Mouse (Mus musculus) left cerebral cortex, adult 11 months (tissue): ENCODE data around the gene Myb.
A peak's percentile ranks its signal among the peaks of the same experiment; 100 is the strongest.
"Not testable (repeated sequence)": the region's sequence is repeated elsewhere in the genome, so short reads cannot be mapped to it uniquely, and the experiment has no call there.

Experiments used
- DNase-seq: peaks from one replicate; pipeline ENCODE4 v3.0.0; 2022; ENCODE audit warnings: low spot score

Gene Myb

DNA sequence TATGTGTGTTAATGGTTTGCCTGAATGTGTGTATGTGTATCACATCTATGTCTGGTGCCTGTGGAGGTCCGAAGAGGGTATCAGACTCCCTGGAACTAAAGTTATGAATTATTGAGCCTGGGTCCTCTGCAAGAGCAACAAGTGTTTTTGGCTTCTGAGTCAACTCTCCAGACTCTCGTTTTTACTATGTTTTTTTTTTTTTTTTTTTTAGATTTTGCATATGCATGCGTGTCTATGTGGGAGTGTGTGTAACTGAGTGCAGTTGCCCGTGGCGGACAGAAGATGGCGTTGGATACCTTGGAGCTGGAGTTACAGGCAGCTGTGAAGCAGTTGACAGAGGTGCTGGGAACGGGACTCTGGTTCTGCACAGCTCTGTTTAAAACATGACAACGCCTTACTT, 7.7 kb upstream of the Myb start:
- DNase-seq, result no peak

DNA sequence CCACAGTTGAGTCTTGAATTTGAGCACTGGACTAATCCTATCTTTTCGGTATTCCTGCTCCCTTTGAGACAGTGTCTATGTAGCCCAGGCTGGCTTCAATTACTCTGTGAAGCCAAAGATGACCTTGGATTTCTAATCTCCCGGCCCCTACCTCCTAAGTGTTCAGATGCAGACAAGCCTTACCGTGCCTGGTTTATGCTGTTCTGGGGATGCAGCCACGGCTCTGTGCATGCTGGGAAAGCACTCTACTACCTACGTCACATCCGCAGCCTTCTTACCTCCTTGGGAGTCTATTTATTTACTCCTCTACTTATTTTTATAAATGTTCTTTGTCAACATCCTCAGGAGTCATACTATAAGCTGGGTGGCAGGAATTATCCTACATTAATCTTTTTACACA, 7.1 kb upstream of the Myb start:
- DNase-seq, result no peak

DNA sequence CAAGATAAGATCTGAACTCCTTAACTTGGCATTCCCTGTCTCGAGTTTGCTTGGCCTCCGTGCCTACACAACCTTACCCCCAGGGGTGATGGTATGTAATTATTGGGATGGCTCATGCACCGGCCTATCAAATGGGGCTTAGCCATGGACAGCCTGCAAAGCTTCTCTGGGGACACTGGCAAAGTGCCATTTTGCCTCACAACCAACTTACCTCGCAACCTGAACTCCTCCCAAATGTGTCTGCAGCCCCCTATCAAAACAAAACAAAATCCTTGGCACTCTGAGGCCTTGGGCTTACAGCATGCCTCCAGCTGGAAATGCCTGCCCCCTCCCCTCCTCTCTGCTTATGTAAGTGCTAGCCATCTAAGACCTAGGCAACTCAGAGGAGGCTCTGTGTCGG, 6.4 kb upstream of the Myb start:
- no peak for DNase-seq

DNA sequence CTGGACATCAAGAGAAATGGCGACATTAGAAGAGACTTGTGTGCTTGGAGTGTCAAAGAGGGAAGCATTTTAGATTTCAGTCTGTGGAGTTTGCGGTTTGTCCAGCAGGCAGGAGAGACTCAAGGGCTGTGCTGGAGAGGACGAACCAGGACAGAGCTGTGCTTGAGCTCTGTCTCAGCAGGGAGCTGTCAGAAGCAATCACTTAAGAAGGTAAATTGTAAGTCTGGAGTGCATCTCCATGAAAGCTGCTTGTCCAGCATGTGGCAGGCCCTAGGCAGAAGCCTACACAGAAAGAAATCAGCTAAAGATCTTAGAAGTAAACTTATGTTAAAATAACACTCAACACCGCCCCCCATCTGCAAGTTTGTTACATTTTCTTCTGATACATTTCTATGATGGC, 4.6 kb upstream of the Myb start:
- no peak for DNase-seq

DNA sequence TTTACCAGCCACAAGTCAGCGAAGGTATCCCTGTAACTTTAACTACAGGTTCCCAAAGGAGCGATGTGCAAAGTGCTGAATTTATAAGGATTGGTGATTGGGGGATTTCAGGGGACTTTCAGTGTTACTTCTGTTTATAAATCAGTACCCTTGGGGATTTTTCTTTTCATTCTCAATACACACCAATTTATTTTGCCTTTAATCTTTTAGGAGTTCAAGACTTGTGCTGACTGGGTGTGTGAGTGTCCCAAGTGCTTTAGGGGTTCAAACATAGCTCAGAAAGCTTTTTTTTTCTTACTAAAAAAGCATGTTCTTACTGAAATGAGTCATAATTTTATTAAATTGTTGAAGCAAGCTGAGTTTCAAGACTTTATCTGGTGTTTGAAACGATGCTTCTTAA, 1.3 kb upstream of the Myb start:
- DNase-seq, result no peak

DNA sequence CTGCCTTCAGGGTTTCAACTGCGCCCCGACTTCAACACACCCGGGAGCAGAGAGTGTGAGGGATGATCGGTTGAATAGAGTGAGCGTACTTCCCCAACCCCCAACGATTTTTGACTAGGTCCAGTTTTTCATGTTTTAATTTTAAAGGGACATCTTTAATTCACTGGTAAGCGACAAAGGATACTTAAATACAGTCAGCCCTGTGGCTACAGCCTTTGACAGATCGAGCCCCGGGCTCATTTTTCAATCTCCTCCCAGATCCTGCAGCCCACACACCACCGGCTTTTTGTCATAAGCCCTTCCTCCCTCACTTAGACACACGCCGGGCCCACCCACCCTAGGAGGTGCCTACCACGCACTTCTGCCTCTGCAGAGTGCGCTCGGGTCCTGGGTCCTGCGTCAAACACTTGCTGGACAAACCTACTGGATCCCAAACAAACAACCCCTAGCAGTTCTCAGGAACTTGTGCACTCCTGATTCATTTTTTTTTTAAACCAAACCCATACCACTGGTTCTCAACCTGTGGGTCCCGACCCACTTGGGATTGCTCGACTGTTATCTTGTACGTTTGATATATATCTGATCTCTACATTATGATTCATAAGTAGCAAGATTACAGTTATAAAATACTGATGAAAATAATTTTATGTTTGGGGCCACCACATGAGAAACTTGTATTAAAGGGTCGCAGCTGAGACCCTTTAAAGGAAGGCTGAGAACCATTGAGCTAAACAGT, 743 bp upstream of the Myb start:
- no peak for DNase-seq

DNA sequence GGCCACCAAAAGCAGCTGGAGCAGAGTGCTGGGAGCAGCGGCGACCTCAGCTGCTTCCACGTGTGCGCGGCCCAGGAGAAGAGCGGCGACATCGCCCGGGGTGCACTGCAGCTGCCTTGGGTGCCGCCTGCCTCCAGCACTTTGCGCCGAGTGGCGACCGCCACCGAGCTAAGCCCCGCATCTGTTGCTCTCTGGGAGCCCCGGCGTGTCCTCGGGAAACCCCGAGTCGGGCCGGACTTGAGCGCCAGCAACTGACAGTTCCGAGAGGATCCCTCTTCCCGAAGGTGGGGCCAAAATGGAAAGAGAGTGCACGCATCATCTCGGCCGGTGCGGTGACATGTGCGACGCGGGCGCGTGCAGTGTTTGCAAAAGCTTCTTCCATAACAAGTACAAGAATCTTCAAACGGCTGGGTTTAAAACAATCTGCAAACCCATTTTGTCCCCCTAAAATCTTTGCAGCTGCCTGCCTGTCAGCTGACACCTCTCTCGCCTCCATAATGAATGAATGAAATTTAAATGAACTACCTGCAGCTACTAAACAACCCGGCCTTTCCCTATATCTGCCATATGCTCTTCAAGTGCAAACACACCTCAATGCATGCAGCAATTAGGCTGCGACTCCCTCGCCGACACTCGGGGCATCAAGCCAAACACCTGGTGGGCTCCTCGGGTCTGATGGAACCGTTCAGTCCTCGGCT, 938 bp downstream of the Myb start:
- no peak for DNase-seq

DNA sequence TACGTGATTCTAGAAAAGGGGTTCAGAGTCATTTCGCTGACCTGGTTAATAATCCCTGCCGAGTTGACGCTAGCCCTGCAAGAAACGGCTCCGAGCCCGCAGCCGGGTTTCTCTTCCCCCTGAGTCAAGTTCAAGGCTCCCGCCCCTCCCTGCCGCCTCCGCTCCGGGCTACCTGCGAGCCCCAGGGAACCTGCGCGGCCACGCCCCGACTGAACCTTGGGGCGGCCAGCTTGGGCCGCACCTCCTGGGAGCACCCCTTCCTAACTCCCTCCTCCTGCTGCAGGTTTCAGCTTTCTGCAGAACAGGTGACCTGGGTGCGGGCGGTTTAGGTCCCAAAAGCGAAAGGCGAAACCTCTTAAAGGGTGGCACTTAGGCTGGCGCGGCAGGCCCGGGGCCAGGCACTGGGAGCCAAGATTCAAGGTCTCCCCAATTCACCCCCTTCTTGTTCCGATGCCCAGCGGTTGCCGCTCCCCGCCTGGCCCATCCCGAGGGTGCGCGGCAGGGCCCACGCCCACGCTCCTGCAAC, 1.8 kb downstream of the Myb start:
- DNase-seq, result no peak

DNA sequence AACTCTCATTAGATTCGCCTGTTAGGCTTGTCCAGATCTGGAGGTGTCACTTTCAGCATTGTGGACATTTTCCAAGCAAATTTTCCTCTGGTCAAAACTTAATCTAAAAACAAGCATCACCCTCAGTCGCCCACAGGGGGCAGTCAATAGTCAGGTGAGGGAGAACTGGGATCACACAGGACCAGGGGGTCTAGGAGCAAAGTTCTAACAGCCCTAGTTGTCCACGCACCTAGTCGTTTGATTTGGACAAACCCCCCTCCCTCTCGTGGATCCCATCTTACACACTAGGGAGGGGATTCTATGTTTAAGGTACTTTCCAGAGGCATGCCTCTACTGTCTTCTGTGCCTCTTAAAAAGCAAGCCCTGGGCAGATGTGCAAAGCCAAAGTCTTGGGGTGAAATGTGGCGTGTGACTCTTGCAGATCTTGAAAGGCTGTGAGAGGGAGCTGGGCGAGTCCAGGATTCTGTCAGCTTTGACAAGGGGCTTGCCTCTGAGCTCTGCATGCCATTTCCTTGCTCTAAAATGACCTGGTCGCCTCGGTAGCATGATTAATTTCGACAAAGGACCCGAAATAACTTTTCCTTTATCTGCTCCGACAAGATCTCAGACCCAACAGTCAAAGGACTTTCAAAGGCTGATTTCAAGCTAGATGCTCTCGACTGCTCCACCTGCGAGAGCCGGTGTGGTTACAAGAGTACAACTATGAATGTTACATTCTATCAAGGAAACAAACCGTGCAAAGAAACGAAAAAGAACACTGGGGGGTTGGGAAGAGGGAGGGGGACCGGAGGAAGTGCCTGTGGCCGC, 2.5 kb downstream of the Myb start:
- no peak for DNase-seq

DNA sequence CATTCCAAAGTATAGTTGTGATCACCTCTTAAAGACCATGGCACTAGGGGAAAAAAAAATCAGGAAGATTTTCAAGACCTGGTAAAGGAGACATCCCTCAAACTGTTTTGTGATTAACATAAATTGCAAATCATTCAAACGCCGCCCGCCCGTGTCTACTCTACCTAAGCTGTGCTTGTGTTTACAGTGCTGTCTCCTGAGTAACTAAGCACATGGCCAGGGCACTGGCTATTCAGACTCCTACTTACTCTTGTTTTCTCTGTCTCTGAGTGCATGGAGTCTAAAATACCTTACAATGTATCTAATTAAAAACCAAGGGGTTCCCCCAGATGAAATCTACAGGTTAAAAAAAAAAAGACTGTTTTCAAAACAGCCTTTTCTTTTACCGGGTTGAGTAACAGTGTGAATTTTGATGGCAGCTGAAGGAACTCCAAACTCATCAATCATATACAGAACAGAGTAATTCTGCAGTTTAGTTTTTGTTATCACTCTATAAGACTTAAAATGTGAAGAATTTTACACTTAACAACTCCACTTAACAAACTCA, 3.8 kb downstream of the Myb start:
- no peak for DNase-seq

DNA sequence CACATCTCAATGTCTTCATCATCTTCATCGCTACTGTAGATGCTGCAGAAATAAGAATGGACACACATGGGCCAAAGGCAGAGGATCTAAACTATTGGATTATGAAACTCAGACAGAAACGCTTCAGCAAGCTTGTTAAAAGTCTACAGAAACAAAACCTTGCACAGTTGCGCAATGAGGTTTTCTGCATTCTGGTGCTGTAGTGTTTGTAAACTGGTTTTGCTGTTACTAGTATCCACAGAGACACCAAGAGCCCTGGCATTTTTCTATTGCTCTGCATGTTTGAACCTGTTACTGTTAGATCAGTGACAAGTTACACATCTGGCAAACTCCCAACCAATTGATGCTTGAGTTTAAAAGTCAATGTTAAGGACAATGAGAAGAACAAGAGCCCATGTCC, 4.4 kb downstream of the Myb start:
- DNase-seq, result no peak

DNA sequence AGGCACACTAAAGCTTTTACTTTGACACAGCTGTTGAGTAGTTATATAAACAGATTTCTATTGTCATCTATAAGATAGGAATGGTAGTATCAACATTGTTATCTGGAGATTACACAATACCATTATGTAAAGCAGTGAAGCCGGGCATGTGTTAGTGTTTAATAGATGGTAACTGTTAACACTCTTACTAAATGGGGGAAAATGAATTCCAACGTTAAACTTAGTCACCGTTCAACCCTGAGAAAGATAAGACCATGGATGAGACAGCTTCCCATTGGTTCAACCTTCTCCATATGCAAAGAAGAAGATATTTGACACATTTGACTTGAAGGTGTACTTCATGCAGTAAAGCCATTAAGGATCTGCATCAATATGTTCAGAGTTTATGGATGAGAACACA, 5.9 kb downstream of the Myb start:
- no peak for DNase-seq

DNA sequence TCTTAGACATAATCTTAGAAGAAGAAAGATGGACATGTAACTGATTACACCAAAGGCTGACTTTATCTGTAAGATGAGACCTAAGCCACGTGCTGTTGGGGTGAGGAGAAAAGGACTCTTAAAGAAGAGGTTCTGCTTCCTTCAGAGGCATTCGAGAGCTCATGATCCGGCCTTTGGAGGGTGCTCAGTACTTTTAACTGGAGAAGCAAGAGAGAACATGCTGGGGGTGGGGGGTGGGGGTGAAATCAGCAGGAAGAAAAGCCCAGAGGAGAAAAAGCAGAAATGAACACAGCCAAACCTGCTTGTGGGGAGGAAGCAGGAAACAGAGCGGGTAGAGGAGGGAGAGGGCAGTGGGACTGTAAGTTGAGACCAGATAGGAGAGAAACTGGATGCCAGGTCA, 7.4 kb downstream of the Myb start:
- no peak for DNase-seq

DNA sequence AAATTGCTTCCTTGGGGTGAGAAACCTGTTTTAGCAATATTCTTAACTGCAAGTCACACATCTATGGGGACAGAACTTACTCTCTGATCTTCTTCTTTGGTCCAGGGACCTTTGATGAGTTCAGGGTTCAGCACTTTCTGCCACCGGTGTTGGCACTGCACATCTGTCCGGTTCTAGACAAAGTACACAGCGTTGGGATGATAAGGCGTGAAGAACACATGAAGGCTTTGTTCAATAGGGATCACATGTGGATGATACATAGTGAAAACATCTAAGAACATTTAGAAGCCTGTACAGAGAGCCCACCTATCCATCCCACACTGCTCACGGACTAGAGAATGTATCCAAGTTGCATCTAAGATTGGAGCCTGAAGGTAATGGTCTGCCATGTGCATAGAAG, 8.0 kb downstream of the Myb start:
- DNase-seq, result no peak

DNA sequence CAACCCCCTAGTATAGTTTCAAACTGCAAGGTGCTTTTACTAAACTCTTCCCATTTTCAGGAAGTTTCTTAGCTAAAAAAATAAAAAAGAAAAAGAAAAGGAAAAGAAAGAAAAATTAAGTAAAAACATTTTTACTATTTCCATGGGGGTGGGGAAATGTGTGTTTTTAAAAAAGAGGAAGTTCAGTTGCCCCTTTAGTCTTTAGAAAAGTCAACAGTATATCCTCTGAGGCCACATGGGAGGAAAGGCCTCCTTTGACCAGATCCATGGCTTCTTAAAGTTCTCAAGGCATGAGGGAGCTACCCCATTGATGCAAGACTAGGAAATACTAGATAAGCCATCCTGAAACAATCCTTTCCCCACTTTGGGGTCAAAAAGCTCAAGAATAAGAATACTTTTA, 9.5 kb downstream of the Myb start:
- no peak for DNase-seq

DNA sequence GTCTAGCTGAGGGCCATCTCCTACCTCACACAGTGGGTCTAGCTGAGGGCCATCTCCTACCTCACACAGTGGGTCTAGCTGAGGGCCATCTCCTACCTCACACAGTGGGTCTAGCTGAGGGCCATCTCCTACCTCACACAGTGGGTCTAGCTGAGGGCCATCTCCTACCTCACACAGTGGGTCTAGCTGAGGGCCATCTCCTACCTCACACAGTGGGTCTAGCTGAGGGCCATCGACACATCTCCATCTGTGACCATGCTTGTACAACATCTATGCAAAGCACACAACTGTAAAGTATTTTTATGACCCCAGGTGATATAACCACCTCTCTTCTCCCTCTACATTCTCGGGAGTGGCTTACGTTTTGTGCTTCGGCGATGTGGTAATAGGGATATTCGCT, 10.8 kb downstream of the Myb start:
- not testable (repeated sequence) for DNase-seq

DNA sequence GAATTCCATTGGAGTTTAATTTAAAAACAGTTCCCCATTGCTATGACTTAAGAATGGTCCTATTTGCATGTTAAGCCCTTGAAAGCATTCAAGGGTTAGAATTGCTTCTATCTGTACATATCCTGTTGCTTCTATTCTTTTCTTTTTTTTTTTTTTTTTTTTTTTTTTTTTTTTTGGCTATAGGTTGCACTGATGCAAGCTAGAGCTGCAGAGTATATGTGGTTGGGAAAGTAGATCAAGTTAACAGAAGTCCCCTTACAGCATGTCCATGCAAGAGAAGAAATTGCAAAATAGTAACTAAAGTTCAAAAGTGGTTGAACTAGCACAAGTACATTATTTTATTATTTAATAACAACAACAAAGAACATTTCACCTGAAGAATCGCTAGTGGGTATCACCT, 14.1 kb downstream of the Myb start:
- no peak for DNase-seq

DNA sequence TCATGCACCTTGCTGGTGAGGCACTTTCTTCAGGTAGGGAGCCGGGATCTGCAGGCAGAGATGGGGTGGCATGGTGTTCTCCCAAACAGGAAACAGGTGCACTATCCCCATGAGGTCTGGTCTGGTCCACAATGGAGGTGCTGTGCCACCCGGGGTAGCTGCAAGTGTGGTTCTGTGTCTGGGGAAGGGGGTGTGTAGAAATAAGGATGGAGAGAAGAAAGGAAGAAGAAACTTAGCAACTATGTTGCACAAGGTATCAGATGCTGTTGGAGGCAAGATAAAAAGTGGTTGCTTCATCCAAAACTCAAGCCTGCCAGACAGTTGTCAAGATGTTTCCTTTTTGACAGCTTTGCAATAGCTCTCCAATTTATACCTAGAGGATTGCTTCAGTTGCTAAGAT, 14.5 kb downstream of the Myb start:
- DNase-seq, result no peak

DNA sequence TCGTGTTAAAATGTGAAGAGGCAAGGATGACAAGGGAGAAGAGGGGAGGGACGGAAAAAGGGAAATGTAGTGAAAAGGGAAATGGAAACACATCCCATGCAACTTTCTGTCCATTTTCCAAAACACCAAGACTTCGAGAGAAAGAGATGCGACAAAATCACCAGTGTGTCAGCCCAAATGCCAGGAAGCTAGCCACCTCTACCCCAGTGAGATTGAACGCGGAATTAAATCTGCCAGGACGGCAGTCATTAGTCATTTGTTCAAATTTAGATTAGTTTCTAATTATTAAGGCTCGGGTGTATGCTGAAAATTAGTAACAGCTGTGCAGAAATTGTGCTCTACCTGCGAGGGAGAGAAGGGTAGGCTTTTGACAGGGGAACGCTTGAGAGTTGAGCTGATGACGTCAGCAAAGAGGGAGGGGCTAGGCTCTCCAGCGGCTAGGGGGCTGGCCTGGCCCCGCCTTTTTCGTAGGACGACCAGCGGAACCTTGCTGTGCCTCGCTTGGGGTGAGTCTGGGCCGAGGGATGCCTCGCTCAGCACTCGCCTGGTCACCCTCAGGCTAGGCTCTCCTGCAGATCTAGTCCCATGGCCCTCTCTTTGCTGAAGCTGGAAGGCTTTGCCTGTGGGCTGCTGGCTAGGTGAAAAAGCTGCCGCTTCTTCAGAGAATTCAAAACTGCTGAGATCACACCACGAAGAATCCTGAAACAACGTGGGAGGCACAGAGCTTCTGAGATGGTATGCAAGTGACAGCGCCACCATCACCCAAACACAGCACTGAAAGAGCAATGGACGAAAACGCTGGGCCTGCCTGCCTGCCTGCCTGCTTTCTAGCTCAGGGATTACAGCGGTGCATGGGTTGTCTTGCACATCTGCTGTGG, 15.9 kb downstream of the Myb start:
- peak; percentile 75 for DNase-seq

DNA sequence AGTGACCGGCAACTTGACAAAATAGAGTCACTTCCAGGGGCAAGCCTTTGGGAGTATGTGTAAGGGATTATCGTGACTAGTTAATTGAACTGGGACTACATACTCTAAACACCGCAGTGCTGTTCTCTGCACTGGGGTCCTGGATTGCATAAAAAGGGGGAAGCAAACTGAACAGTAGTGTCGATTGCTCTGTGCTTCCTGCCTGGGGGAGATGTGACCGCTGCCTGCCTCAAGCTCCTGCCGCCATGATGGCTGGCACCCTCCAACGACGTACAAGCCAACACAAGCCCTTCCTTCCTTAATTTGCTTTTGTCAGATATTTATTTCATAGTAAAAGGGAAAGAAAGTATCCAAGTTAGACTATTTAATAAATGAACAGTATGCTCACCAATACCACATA, 25.5 kb downstream of the Myb start:
- DNase-seq, result no peak

DNA sequence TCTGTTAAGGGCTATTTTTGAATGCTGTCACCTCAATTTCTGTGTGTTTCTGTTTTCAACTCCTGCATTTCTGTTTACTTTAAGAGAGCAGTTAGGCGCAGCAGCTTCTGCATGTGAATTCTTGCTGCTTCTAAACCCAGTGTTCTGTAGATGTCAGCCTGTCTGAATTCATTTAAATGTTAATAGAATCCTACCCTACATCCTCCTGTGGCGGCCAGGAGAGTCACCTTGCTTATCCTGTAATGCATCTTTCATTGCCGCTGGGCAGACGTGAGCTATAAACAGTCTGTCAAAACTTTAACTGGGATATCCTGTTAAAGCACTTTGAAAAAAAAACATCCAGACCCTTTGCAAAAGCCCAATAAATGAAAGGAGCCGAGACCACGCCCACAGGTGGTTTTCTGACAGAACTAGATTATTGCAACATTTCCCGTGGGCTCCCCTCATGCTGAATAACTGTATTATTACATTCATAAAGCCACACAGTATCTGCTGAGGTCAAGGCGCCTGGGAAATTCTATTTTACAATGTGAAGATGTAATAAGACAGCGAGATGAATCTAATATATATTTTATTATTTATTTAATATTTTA, 29.8 kb downstream of the Myb start:
- DNase-seq, result no peak
